Mouse (Mus musculus): ENCODE measurements around the gene Inpp5b.
"Not testable (repeated sequence)": the region's sequence is repeated elsewhere in the genome, so short reads cannot be mapped to it uniquely, and the experiment has no call there.

GRCm38 (mm10) chr4:124713850-124714249, 27.8 kb upstream of the Inpp5b start:
- not testable (repeated sequence) for TF ChIP-seq POLR2A (IDR thresholded peaks at IDR 0.05; ENCODE audit: insufficient read depth, low read length); EP300 (IDR thresholded peaks at IDR 0.05; ENCODE audit: insufficient read depth, low read depth, low read length); CTCF (IDR thresholded peaks at IDR 0.05; ENCODE audit: low read depth, low read length)
